Mouse (Mus musculus): ENCODE measurements around the gene Tmem245. TPM values are rescaled to one million over a fixed set of nuclear protein-coding genes. Genes with fewer than 3 reads are reported as not detected.

Gene Tmem245
- total RNA-seq, 2 experiments from 2014 or later: 35.7 to 46.8 TPM

DNA sequence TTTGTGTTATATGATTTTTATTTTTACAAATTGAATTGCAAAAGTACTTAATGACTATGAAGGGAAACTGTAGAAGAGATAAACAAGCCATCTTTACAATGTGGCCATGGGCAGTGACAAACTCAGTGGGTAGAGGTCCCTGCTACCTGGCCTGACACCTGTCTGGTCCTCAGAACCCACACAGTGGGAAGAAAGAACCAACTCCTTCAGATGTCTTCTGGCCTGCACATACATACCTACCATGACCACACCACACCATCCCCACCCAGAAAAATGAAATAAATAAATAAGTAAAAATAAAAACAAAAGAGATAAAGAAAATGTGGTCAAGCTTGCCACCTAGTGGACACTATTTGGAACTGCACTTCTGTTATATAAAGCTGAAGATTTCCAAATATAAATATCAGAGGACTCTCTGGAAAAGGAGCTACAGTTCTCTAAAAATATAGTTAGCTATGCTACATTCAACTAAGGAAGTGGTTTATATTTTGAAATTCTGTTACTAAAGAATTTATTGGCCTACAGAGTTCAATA, 127.2 kb downstream of the Tmem245 start:
- DNase-seq (ENCODE audit: low spot score in 2 of 2): no peak

Small RNAs within 50 kb of the gene (microRNA-seq; reads per million reads assigned to microRNA genes)
- gene Mir32 (ENCODE audit: borderline number of aligned reads in 2 of 2): 44.4 to 45.9 reads per million in 2 experiments

Other genes with a start within 250 kb of the Tmem245 start
- gene Gm26657, start 207.4 kb downstream of the Tmem245 start, total RNA-seq (2021): not detected
- gene Actl7b, start 206.0 kb downstream of the Tmem245 start, total RNA-seq (2021): under 1 TPM in 1 of 2 experiments, not detected in 1; 0.19 TPM
- gene Actl7a, start 204.0 kb downstream of the Tmem245 start, total RNA-seq (2021): not detected
- gene Elp1, start 145.1 kb downstream of the Tmem245 start, total RNA-seq (2021): 10 to 100 TPM; 21.7 to 31.1 TPM
- 10 to 100 TPM; 11.0 to 12.2 TPM for gene Fam206a, start 145.1 kb downstream of the Tmem245 start, total RNA-seq (2021)
- gene Ctnnal1, start 82.2 kb downstream of the Tmem245 start, total RNA-seq (2021): 10 to 100 TPM in 1 of 2 experiments, 1 to 10 TPM in 1; 9.8 to 20.7 TPM
- gene Frrs1l, start 43.0 kb upstream of the Tmem245 start, total RNA-seq (2021): 1 to 10 TPM in 1 of 2 experiments, under 1 TPM in 1; 0.51 to 1.2 TPM
- gene Epb41l4b, start 196.0 kb upstream of the Tmem245 start, total RNA-seq (2021): 1 to 10 TPM; 2.1 to 2.4 TPM

Measured in adrenal gland, adult 18-20 months (tissue).